Mouse (Mus musculus) limb, embryonic 11.5 days (tissue): ENCODE results near the gene Slc39a5. TPM values are rescaled to one million over a fixed set of nuclear protein-coding genes. Genes with fewer than 3 reads are reported as not detected.

Experiments used
- ATAC-seq: fragments of 200-750 bp; cut with Nextera tagmentation; 2 replicates; pipeline ENCODE4 v1.8.0; 2017; ENCODE audit warnings: low read depth; ENCODE audit not compliant: insufficient number of reproducible peaks, low FRiP score, low TSS enrichment
- DNase-seq: peaks from one replicate; pipeline ENCODE4 v3.0.0-alpha.2; 2015; ENCODE audit warnings: low spot score
- H3K27ac ChIP-seq: fragments of 300-500 bp; sonication (generic); replicated peaks from 2 replicates; pipeline ENCODE4 v1.5.1; 2014; ENCODE audit warnings: low read depth, mild to moderate bottlenecking, low read length
- H3K27me3 ChIP-seq: fragments of 300-500 bp; sonication (generic); 2 replicates; pipeline ENCODE4 v1.6.1; 2014; ENCODE audit warnings: mild to moderate bottlenecking, low read length, mixed read lengths; ENCODE audit not compliant: control insufficient read depth, insufficient read depth
- H3K36me3 ChIP-seq: fragments of 300-500 bp; sonication (generic); 2 replicates; pipeline ENCODE4 v1.6.1; 2014; ENCODE audit warnings: mild to moderate bottlenecking, low read length, moderate library complexity, mixed read lengths; ENCODE audit not compliant: control insufficient read depth, insufficient read depth
- H3K4me1 ChIP-seq: fragments of 300-500 bp; sonication (generic); 2 replicates; pipeline ENCODE4 v1.6.1; 2014; ENCODE audit warnings: low read length, mixed read lengths; ENCODE audit not compliant: control insufficient read depth, insufficient read depth
- H3K4me2 ChIP-seq: fragments of 300-500 bp; sonication (generic); 2 replicates; pipeline ENCODE4 v1.6.1; 2014; ENCODE audit warnings: low read depth, mild to moderate bottlenecking, moderate library complexity; ENCODE audit not compliant: severe bottlenecking
- H3K4me3 ChIP-seq: fragments of 300-500 bp; sonication (generic); 2 replicates; pipeline ENCODE4 v1.5.1; 2014; ENCODE audit warnings: low read depth, low read length
- H3K9ac ChIP-seq: fragments of 300-500 bp; sonication (generic); 2 replicates; pipeline ENCODE4 v1.6.1; 2014; ENCODE audit warnings: mild to moderate bottlenecking, low read length
- H3K9me3 ChIP-seq: fragments of 300-500 bp; sonication (generic); 2 replicates; pipeline ENCODE4 v1.6.1; 2016; ENCODE audit warnings: low read length; ENCODE audit not compliant: control insufficient read depth
- WGBS: fragments of 180-500 bp; shearing (Covaris S2); extraction: QIAGEN DNeasy Blood & Tissue Kit; methylation state at CpG from one replicate; pipeline ENCODE4 v1.1.7; 2014; 5-methylcytosine and 5-hydroxymethylcytosine counted together
- polyA plus RNA-seq: library from polyadenylated mRNA; unstranded; fragments of >200 nt; fragmentation: Nextera tagmentation; extraction: Ambion mirVana; gene quantifications from 2 replicates; pipeline ENCODE4 v1.2.1, GENCODE M21; 2014

Slc39a5 gene
- polyA plus RNA-seq, 1 experiment from 2014 or later = 0.07 TPM

- Histone ChIP-seq H3K27ac (no peak overlapping the region), H3K9ac (no peak overlapping the region), H3K4me1 (no peaks in the 10 kb centered on the region), H3K4me2 (no peak overlapping the region), H3K36me3 (peaks cover 18% of the 10 kb centered on the region), H3K9me3 (no peaks in the 10 kb centered on the region), H3K4me3 (no peak overlapping the region), H3K27me3 (no peaks in the 10 kb centered on the region)
- DNase-seq (no peak), ATAC-seq (no peak)
- 93% methylated on average over 5 of the region's 5 CpGs for WGBS
Observed at GRCm38 (mm10) chr10:128435873-128436272, 34.8 kb upstream of the Slc39a5 start.

GRCm38 (mm10) chr10:128435186-128435823 lies 34.3 kb upstream of the Slc39a5 start:
- no peaks in the 10 kb centered on the region for H3K9me3 ChIP-seq
- H3K27me3 ChIP-seq = no peaks in the 10 kb centered on the region
- peaks cover 18% of the 10 kb centered on the region for H3K36me3 ChIP-seq
- H3K4me1 ChIP-seq = no peaks in the 10 kb centered on the region
- DNase-seq (no peak), ATAC-seq (no peak)
- no peak overlapping the region for H3K4me2 ChIP-seq
- 94% methylated on average over 17 of the region's 17 CpGs for WGBS
- H3K4me3 ChIP-seq = no peak overlapping the region
- H3K27ac ChIP-seq = no peak overlapping the region
- H3K9ac ChIP-seq = no peak overlapping the region

- no peaks in the 10 kb centered on the region for H3K4me1 ChIP-seq
- DNase-seq = no peak
- H3K27me3 ChIP-seq = no peaks in the 10 kb centered on the region
- H3K9me3 ChIP-seq = no peaks in the 10 kb centered on the region
- no peak overlapping the region for H3K27ac ChIP-seq
- H3K9ac ChIP-seq = no peak overlapping the region
- H3K4me3 ChIP-seq = no peak overlapping the region
- WGBS = 90% methylated on average over 10 of the region's 10 CpGs
- no peak for ATAC-seq
- H3K36me3 ChIP-seq = peaks cover 19% of the 10 kb centered on the region
- H3K4me2 ChIP-seq = no peak overlapping the region
Observed at GRCm38 (mm10) chr10:128434681-128435080, 33.7 kb upstream of the Slc39a5 start.

- 98% methylated on average over 2 of the region's 2 CpGs for WGBS
- ATAC-seq (no peak), DNase-seq (no peak)
- Histone ChIP-seq H3K4me1 (no peaks in the 10 kb centered on the region), H3K4me3 (no peak overlapping the region), H3K36me3 (peaks cover 21% of the 10 kb centered on the region), H3K9ac (no peak overlapping the region), H3K27me3 (no peaks in the 10 kb centered on the region), H3K27ac (no peak overlapping the region), H3K9me3 (no peaks in the 10 kb centered on the region), H3K4me2 (no peak overlapping the region)
Observed at GRCm38 (mm10) chr10:128433417-128433816, 32.4 kb upstream of the Slc39a5 start.

- DNase-seq (no peak), ATAC-seq (no peak)
- no peak overlapping the region for H3K9ac ChIP-seq
- 92% methylated on average over 4 of the region's 4 CpGs for WGBS
- H3K4me2 ChIP-seq = no peak overlapping the region
- no peaks in the 10 kb centered on the region for H3K4me1 ChIP-seq
- H3K36me3 ChIP-seq = peaks cover 10% of the 10 kb centered on the region; the same call in 1 of the 2 replicates
- no peaks in the 10 kb centered on the region for H3K27me3 ChIP-seq
- no peak overlapping the region for H3K4me3 ChIP-seq
- no peaks in the 10 kb centered on the region for H3K9me3 ChIP-seq
- H3K27ac ChIP-seq = no peak overlapping the region
Observed at GRCm38 (mm10) chr10:128429454-128429853, 28.4 kb upstream of the Slc39a5 start.

GRCm38 (mm10) chr10:128429052-128429451 lies 28.0 kb upstream of the Slc39a5 start:
- WGBS = 95% methylated on average over 5 of the region's 5 CpGs
- H3K9ac ChIP-seq = no peak overlapping the region
- ATAC-seq (no peak), DNase-seq (no peak)
- no peak overlapping the region for H3K4me3 ChIP-seq
- H3K4me2 ChIP-seq = no peak overlapping the region
- no peaks in the 10 kb centered on the region for H3K9me3 ChIP-seq
- H3K27me3 ChIP-seq = no peaks in the 10 kb centered on the region
- no peak overlapping the region for H3K27ac ChIP-seq
- H3K36me3 ChIP-seq = peaks cover 10% of the 10 kb centered on the region; the same call in 1 of the 2 replicates
- no peaks in the 10 kb centered on the region for H3K4me1 ChIP-seq

- H3K4me2 ChIP-seq = no peak overlapping the region
- ATAC-seq = no peak
- WGBS = 83% methylated on average over 3 of the region's 3 CpGs
- no peaks in the 10 kb centered on the region for H3K4me1 ChIP-seq
- H3K9ac ChIP-seq = no peak overlapping the region
- DNase-seq = no peak
- H3K36me3 ChIP-seq = peaks cover 3% of the 10 kb centered on the region; the same call in 1 of the 2 replicates
- H3K27me3 ChIP-seq = no peaks in the 10 kb centered on the region
- no peak overlapping the region for H3K27ac ChIP-seq
- no peak overlapping the region for H3K4me3 ChIP-seq
- no peaks in the 10 kb centered on the region for H3K9me3 ChIP-seq
Observed at GRCm38 (mm10) chr10:128425260-128425659, 24.2 kb upstream of the Slc39a5 start.

- no peak for ATAC-seq
- Histone ChIP-seq H3K4me2 (no peak overlapping the region), H3K9ac (no peak overlapping the region), H3K27me3 (no peaks in the 10 kb centered on the region), H3K4me3 (no peak overlapping the region), H3K27ac (no peak overlapping the region), H3K9me3 (no peaks in the 10 kb centered on the region), H3K4me1 (no peaks in the 10 kb centered on the region), H3K36me3 (peaks cover 2% of the 10 kb centered on the region; the same call in 1 of the 2 replicates)
- no peak for DNase-seq
- 50% methylated on average over 7 of the region's 7 CpGs for WGBS
Observed at GRCm38 (mm10) chr10:128424604-128425003, 23.6 kb upstream of the Slc39a5 start.

- Histone ChIP-seq H3K9ac (no peak overlapping the region), H3K27ac (no peak overlapping the region), H3K9me3 (no peaks in the 10 kb centered on the region), H3K4me3 (no peak overlapping the region), H3K4me2 (no peak overlapping the region), H3K36me3 (peaks cover 2% of the 10 kb centered on the region; the same call in 1 of the 2 replicates), H3K4me1 (no peaks in the 10 kb centered on the region), H3K27me3 (no peaks in the 10 kb centered on the region)
- DNase-seq = no peak
- 60% methylated on average over 5 of the region's 5 CpGs for WGBS
- no peak for ATAC-seq
Observed at GRCm38 (mm10) chr10:128422426-128422825, 21.4 kb upstream of the Slc39a5 start.
